ENCODE assay signal across 10 mouse cellular contexts in genomic region chr17:67304831-67305230, GRCm38 (mm10). TPM values are rescaled to one million over a fixed set of nuclear protein-coding genes. Genes with fewer than 3 reads are reported as not detected.
DNase-seq lines count a peak whose midpoint lies in the region; ATAC-seq lines count a peak whose summit lies in the region.
"Had no signal": no experiment of that assay in that cellular context is flagged by ENCODE, and none has a peak within 500 bp of the region (broad histone marks: within the 10 kb centered on the region; RNA-seq: fewer than 3 reads in every experiment).

No protein-coding gene starts in this region.

- H3K27me3 ChIP-seq in hindbrain, embryonic 10.5 days (ENCODE audit: insufficient read depth, poor library complexity, severe bottlenecking) = no peaks in the 10 kb centered on the region
- H3K27me3 ChIP-seq: hindbrain, embryonic 15.5 days; neural tube, embryonic 12.5 days had no signal

- 0 out of 2 replicates have a peak, but pooled peaks cover 4% of the 10 kb centered on the region for H3K9me3 ChIP-seq in hindbrain, embryonic 10.5 days
- H3K9me3 ChIP-seq: hindbrain, embryonic 15.5 days; neural tube, embryonic 12.5 days had no signal

- H3K4me1 ChIP-seq in hindbrain, embryonic 10.5 days (replicated peaks) = no peaks in the 10 kb centered on the region; the same call in 1 of the 2 replicates
- H3K4me1 ChIP-seq: neural tube, embryonic 12.5 days had no signal

- H3K4me3 ChIP-seq in hindbrain, embryonic 10.5 days = no peak overlapping the region
- H3K4me3 ChIP-seq: hindbrain, embryonic 15.5 days; neural tube, embryonic 12.5 days had no signal

- 83% methylated on average over 3 of the region's 3 CpGs for WGBS in hindbrain, embryonic 10.5 days

- 0 out of 2 replicates have a peak, but pooled peaks cover 2% of the 10 kb centered on the region for H3K36me3 ChIP-seq in hindbrain, embryonic 10.5 days
- H3K36me3 ChIP-seq: hindbrain, embryonic 15.5 days; neural tube, embryonic 12.5 days had no signal

- peak; percentile 9 for DNase-seq in urinary bladder, postnatal 25 days (ENCODE audit: low spot score)
- DNase-seq in urinary bladder, adult 2 months (ENCODE audit: low spot score) = no peak
- DNase-seq in kidney, postnatal 36 days = peak; percentile 72 to 79
- no peak for DNase-seq in spleen, adult 18-20 months
- no peak for DNase-seq in layer of hippocampus, adult 9-11 months
- DNase-seq in hindbrain, embryonic 10.5 days (ENCODE audit: low spot score) = no peak
- no peak for DNase-seq in left cerebral cortex, adult 18-20 months (ENCODE audit: low spot score in 2 of 2)

- H3K27ac ChIP-seq in hindbrain, embryonic 10.5 days = no peak overlapping the region
- H3K27ac ChIP-seq: hindbrain, embryonic 15.5 days; neural tube, embryonic 12.5 days had no signal

- ATAC-seq in granulocyte monocyte progenitor cell, adult 5-6 weeks (replicated peaks; ENCODE audit: poor library complexity, severe bottlenecking) = peak; percentile 61

RNA-seq across cellular contexts. Expression of gene Ptprm, which starts 49.4 kb away (rescaled TPM):
- 15.0 and 20.1 TPM in 2 replicates for polyA plus RNA-seq in urinary bladder, adult 2 months (2012; rRNA removed)
- 0.15 TPM in 1 of 2 replicates, not detected in the other for total RNA-seq in granulocyte monocyte progenitor cell, adult 5-6 weeks (2014; fragmentation: Nextera tagmentation)
- 0.36 and 0.52 TPM in 2 replicates for total RNA-seq in granulocyte monocyte progenitor cell, adult 5-6 weeks (2017)
- polyA plus RNA-seq in hindbrain, embryonic 10.5 days (2016; fragmentation: Nextera tagmentation; extraction: Ambion mirVana) = 6.3 and 8.1 TPM in 2 replicates
- total RNA-seq in left cerebral cortex, adult 18-20 months (2021) = 10 to 100 TPM; 35.7 to 39.5 TPM

Comparison
In these comparisons a context has a peak if more than half of its experiments do, and no peak if none do; other contexts are left out.
1. DNase-seq: peak in urinary bladder, postnatal 25 days (single experiment) and kidney, postnatal 36 days (2 of 2); none in urinary bladder, adult 2 months (single experiment), spleen, adult 18-20 months (0 of 2), layer of hippocampus, adult 9-11 months (single experiment), hindbrain, embryonic 10.5 days (single experiment) and left cerebral cortex, adult 18-20 months (0 of 2).
2. RNA of gene Ptprm, which starts 49.4 kb away (total RNA-seq): 35.7 to 39.5 TPM in left cerebral cortex, adult 18-20 months; 0.15 to 0.52 TPM in granulocyte monocyte progenitor cell, adult 5-6 weeks; every median in the first group is over 10 times any median in the second.